Mouse (Mus musculus) Patski (cell line): Measurements from ENCODE around the gene Gas7. TPM values are rescaled to one million over a fixed set of nuclear protein-coding genes. Genes with fewer than 3 reads are reported as not detected.

ENCODE experiments used
- ATAC-seq: fragments of 100-300 bp; one replicate; pipeline ENCODE4 v1.8.0; 2021
- CTCF ChIA-PET: fragments of 350-600 bp; sonication (Branson Sonifier 250); formaldehyde crosslinking; loops from one replicate; lab custom pipeline; 2022; ENCODE audit warnings: inconsistent platforms; lab: Charles Lee
- POLR2A ChIA-PET: fragments of 350-600 bp; sonication (Branson Sonifier 250); formaldehyde crosslinking; loops from one replicate; lab custom pipeline; 2022; ENCODE audit warnings: antibody characterized with exemption, inconsistent platforms; lab: Charles Lee
- DNase-seq: peaks from one replicate; pipeline ENCODE4 v3.0.0-alpha.2; 2011; ENCODE audit warnings: low read depth, low spot score
- H3K27me3 ChIP-seq: fragments of 371-371 bp; one replicate; pipeline ENCODE4 v1.5.1; 2021
- CTCF ChIP-seq: fragments of 100-300 bp; IDR thresholded peaks from one replicate; pipeline ENCODE4 v1.5.1; 2021
- in situ Hi-C: fragments of 300-500 bp; cut with MboI; formaldehyde crosslinking; loops from 3 replicates; pipeline ENCODE4 v1.11.1; 2018; ENCODE audit warnings: low pct_unique_long_range_greater_than_20kb, mixed read lengths
- polyA plus RNA-seq: library from polyadenylated mRNA; unstranded; gene quantifications from one replicate; pipeline ENCODE4 v1.2.3, GENCODE M21; 2021

The Gas7 gene
- polyA plus RNA-seq, 1 experiment from 2014 or later = 0.41 TPM

DNA sequence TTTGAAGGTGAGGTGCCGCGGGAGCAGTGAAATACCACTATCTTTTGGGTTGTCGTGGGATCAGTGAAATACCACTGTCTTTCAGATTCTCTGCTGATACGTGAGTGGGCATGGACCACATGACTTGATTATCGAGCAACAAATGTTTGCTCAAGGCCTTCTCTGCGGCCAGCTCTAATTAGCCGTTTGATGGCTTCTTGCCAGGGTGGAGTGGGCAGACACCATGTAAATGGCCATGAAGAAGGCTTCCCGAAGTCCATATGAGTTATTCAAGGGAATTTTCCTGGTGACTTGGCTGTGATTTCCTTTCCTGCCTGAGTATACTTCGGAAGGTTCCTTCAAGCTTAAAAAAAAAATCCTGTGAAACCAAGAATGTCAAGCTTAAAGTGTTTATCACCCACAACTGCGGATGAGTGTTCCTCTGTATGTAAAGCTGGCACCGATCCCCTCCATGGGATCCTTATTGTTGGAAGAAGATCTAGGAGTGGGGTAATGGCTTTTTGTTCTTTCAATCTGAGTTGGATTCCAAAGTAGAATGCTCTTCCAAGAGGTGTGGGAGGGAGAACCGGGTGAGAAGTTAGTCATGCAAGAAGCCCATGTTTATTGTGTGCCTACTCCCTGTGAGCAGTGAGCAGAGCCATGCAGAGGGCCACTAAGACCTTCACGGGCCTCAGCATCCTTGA is 161.5 kb downstream of the Gas7 start:
- TF ChIP-seq CTCF = no peak
- DNase-seq = no peak
- ChIA-PET CTCF (no interaction called here), POLR2A (no interaction called here)
- peaks cover 26% of the 10 kb centered on the region for H3K27me3 ChIP-seq
- no peak for ATAC-seq
- in situ Hi-C loops = no loop called here

DNA sequence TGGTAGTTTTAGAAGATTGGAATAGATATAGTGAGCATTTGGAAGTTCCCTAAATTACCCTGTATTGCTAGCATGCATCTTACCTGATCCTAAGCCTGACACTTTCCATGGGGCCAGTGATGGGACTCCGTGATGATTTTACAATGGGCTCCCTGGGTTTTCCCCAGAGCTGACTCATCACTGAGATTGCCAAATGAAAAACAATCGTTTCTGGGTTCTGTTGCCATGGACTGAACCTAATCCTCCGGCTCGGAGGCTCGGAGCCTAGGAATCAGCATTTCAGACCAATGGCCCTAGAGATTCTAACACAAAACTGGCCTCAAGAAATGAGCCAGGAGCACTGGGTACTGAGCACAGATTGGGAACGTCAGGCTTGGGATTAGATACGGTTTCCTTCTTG is 167.1 kb downstream of the Gas7 start:
- H3K27me3 ChIP-seq = peaks cover 7% of the 10 kb centered on the region
- TF ChIP-seq CTCF = no peak
- in situ Hi-C loops = no loop called here
- ChIA-PET CTCF (no interaction called here), POLR2A (no interaction called here)
- ATAC-seq (no peak), DNase-seq (no peak)

DNA sequence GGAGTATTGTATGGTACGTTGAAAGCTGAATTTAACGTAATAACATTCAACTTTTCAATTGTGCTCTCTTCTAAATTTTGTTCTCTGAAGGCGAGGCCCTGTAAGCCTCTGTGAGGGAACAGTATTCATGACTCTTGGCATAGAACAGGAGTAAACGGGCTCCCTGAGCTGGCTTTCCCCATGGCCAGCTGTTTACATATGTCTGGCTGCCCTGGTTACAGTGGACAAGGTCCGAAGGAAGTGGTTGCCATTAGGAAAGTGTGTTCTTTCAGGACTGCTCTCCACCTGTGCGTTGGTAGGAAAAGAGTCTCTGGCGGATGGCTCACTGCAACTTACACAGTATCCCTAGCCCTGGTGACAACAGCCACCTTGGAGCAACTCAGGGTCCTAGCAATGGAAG is 171.9 kb downstream of the Gas7 start:
- in situ Hi-C loops = no loop called here
- TF ChIP-seq CTCF = no peak
- DNase-seq = no peak
- ChIA-PET CTCF (no interaction called here), POLR2A (no interaction called here)
- H3K27me3 ChIP-seq = peaks cover 26% of the 10 kb centered on the region
- no peak for ATAC-seq

DNA sequence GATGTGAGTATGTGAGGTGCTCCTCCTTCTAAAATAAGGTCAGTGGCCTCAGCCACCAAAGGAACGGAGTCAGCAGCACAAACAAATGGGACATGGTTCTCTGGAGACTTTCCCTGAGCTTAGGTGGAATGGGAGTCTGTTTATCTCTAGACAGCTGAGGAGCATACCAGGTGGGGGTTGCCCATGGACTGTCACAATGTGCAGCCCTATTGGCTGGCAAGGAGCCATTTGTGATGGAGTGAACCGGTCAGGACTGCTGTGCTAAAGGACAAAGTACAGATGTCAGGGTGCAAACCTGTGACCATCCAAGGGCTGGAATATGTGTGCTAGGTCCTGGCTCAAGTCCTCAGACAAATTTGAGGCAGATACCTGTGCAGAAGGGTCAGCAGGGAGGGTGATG is 173.3 kb downstream of the Gas7 start:
- ChIA-PET POLR2A (no interaction called here), CTCF (no interaction called here)
- no peak for ATAC-seq
- no peak for TF ChIP-seq CTCF
- in situ Hi-C loops = no loop called here
- peaks cover 26% of the 10 kb centered on the region for H3K27me3 ChIP-seq
- no peak for DNase-seq

DNA sequence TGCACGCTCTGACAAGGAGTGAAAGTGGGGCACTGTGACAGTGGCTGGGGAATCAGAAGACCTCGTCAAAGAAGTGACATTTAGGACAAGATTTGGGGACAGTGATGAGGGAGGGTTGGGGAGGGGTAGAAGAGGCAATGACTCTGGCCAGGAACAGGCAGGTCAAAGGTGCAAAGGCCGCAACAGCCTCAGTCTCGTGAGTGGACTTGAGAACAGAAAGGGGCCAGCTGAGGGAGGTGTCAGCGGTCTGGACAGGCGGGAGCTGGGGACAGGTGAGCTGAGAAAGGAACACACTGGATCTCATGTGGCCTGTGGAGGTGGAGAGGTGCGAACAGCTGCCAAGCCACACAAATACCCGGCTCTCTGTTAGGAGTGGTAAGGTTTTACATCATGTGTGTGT is 177.7 kb downstream of the Gas7 start:
- ATAC-seq (no peak), DNase-seq (no peak)
- CTCF ChIA-PET = no interaction called here
- in situ Hi-C loops = no loop called here
- peaks cover 16% of the 10 kb centered on the region for H3K27me3 ChIP-seq
- TF ChIP-seq CTCF = no peak
- POLR2A ChIA-PET = no interaction called here

DNA sequence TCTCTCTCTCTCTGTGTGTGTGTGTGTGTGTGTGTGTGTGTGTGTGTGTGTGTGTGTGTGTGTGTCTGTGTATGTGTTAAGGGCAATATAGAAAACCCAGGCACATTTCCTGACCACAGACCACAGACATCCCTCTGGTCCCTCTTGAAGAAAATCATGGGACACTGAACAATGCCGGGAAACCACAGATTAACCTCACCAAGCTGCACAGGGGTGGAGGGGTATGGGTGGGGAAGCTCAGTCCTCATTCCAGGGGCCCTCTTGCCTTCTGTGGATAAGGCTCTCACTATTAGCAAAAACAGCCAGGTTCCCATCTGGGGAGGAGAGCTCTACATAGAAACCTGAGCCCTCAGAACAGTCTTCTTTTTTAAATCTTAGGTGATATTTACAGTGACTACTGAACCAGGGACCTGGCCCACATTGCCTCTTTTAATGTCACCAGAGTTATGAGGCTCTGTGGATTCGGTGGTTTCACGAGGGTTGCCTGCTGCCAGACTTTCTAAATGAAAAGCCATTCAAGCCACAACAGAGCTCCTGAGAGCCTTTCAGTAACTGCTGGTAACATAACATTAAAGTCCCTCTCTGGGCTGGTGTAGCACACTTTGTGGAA is 178.5 kb downstream of the Gas7 start:
- TF ChIP-seq CTCF = no peak
- ChIA-PET CTCF (no interaction called here), POLR2A (no interaction called here)
- in situ Hi-C loops = no loop called here
- ATAC-seq (no peak), DNase-seq (no peak)
- peaks cover 15% of the 10 kb centered on the region for H3K27me3 ChIP-seq

DNA sequence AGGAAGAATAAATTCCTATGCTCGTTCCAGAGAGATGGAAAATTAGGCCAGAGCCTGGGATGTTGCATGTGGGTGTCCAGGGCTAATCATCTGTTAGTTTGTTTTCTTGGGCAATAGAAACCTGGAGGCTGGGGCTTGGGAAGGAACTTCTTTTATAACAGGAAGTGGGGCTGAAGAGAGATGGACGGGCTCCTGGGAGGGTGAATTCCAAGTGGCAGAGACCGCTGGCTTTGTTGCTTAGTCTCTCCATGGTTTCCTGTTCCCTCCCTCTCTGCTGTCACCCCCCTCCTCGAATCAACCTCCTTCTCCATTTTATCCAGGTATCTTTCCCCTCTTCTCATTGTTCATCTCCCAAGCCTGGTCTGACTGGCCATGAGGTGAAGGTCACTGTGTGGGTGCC is 181.0 kb downstream of the Gas7 start:
- ChIA-PET POLR2A (no interaction called here), CTCF (no interaction called here)
- ATAC-seq = no peak
- no peak for TF ChIP-seq CTCF
- in situ Hi-C loops = no loop called here
- peaks cover 5% of the 10 kb centered on the region for H3K27me3 ChIP-seq
- no peak for DNase-seq

DNA sequence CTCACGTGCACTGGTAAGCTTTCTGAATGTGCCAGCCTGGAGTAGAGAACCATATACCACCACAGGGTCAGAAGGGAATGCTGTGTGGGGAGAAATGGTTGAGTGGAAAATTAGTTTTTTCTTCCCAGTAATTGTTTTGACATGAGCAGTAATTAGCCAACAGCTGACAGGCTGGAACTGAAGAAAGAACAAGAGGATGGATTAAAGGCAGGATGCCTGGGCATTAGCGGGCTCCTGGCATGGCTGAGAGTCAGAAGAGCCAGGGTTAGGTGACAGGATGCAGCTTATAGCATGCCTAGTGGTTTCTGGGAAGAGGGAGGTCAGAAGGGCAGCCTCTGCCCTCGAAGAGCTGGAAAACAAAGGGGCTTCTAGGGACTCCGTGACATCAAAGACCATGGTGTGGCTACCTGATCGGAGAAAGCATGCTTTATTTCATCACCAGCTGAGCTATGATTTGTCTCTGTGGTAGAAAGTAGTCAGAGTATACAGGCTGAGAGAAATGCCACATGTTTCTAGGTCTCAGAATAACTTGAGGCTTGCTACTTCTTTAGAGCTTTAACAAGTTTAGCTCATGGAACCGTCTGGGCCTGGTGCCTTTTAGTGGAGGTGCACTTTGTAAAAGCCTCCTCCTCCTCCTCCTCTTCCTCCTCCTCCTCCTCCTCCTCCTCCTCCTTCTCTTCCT is 181.8 kb downstream of the Gas7 start:
- ChIA-PET CTCF (no interaction called here), POLR2A (no interaction called here)
- no peaks in the 10 kb centered on the region for H3K27me3 ChIP-seq
- in situ Hi-C loops = no loop called here
- no peak for DNase-seq
- ATAC-seq = no peak
- no peak for TF ChIP-seq CTCF

DNA sequence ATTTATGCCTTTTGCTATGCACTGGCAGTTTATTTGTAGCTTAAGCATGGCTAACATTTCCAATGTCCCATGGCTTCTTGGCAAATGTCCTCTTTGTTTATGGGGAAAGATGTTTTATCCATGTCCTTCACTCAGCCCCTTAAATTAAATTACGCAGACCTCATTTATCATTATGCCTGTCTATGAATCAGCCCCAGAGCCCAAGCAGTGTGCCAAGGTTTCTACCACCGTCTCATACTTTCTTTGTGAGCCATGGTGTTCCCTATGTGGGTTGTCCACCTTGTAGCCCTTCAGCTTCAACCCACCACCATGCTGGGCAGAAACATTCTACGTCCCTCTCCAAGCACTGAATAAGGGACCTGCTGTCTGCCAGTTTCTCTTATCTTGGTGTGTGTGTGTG is 183.2 kb downstream of the Gas7 start:
- ChIA-PET POLR2A (no interaction called here), CTCF (no interaction called here)
- no peaks in the 10 kb centered on the region for H3K27me3 ChIP-seq
- TF ChIP-seq CTCF = no peak
- ATAC-seq (no peak), DNase-seq (no peak)
- in situ Hi-C loops = no loop called here

DNA sequence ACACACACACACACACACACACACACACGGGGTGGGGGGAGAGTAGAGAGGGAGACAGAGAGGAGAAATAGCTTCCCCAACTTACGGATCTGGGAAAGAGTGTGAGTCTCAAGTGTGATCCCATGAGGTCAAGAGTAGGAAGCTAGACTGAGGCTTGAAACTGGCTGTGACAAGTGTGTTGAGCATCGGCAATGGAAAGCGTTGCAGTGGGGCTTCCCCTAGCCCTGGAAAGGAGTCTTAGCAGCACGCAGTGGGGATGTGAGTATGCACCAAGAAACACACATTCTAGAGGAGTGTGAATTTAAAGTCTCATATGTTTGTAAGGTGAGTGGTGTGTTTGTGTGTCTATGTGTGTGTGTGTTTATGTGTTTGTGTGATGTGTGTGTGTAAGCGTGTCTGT is 185.1 kb downstream of the Gas7 start:
- ATAC-seq (no peak), DNase-seq (no peak)
- ChIA-PET POLR2A (no interaction called here), CTCF (no interaction called here)
- H3K27me3 ChIP-seq = no peaks in the 10 kb centered on the region
- in situ Hi-C loops = loop anchor here (10.0 kb wide), 1 partner anchor 265 kb away; no protein-coding TSS in a partner anchor
- TF ChIP-seq CTCF = no peak

DNA sequence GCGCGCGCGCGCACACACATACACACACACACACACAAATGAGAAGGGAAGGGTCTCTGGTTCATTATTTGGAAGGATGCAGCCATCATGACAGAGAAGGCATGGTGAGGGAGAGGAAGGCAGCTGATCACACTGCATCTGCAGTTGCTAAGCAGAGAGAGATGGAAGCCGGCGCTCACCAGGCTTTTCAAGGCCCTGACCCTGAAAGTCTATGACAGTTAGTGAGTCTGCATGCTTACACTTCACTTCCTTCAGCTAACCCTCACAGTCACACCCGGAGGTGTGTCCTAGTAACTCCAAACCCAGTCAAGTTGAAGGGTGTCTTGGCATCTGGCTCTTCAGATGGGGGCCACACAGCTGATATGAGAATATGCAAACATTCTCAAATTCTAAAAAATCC is 187.2 kb downstream of the Gas7 start:
- no peak for TF ChIP-seq CTCF
- in situ Hi-C loops = loop anchor here (10.0 kb wide), 1 partner anchor 268 kb away; no protein-coding TSS in a partner anchor
- POLR2A ChIA-PET = no interaction called here
- DNase-seq = no peak
- no peaks in the 10 kb centered on the region for H3K27me3 ChIP-seq
- ATAC-seq = no peak
- CTCF ChIA-PET = no interaction called here
